Mouse (Mus musculus): ENCODE data around the gene Rab4a. TPM values are rescaled to one million over a fixed set of nuclear protein-coding genes. Genes with fewer than 3 reads are reported as not detected.

Gene Rab4a
- 48.0 and 49.1 TPM in 2 replicates for polyA plus RNA-seq (2012; rRNA removed)

DNA sequence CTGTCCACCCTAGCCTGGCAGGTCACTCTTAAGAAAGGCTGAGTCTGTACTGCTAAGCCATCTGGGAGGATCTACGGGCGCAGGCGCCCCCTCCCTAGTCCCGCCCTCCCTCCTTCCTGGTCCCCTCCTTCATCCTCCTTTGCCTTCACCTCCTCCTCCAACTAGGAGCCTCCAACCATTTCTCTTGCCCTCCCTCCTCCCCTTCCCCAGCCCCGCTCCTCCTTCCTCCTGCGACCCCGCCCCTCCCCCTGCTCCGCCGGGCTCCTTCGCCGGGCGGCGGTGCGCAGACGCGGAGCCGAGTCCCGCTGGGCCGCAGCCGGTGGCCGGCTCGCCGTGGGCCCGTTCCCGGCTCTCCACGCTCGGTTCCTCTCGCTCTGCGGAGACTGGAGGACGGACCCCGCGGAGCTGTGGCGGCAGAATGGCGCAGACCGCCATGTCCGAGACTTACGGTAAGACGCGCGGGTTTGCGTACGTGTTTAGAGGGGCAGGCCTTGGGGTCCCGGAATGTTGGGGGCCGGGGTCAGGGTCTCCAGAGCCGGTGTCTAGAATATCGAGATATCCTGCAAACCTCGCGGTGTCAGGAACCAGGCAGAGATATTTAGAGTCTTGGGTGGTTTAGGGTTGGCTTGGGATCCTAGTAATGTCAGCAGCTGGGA is at the start of gene Rab4a:
TSS of gene Rab4a (plus strand) at position 268 of the 656 bp plus-strand sequence.
- peak; percentile 95 for DNase-seq (ENCODE audit: low read depth)
- TF ChIP-seq POLR2A (IDR thresholded peaks at IDR 0.05; ENCODE audit: borderline replicate concordance, extremely low read depth, insufficient read depth, insufficient read length, poor library complexity, severe bottlenecking) = peak; percentile 95
- 0 out of 2 replicates have a peak, but pooled peaks have one; percentile 2 for TF ChIP-seq CTCF (IDR thresholded peaks at IDR 0.05; ENCODE audit: borderline replicate concordance, extremely low read depth, insufficient read depth, insufficient read length)

DNA sequence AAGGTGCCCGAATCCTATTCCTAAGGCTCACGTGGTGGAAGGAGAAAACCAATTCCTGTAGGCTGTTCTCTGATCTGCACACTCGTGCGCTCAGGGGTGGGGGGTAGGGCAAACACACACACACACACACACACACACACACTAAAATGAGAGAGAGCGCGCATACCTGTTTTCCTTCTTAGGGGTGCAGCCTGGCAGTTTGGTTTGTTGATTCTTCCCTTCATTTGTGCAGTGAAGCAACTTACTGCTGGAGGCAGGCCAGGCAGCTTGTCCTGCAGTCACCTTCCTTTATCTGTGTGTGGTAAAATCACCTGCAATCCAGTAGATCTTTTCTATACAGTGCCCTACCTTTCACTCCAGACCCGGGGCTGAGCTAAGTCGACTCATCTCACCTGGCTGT is 48.9 kb upstream of the Rab4a start:
- TF ChIP-seq CTCF (IDR thresholded peaks at IDR 0.05; ENCODE audit: borderline replicate concordance, extremely low read depth, insufficient read depth, insufficient read length) (no peak), POLR2A (IDR thresholded peaks at IDR 0.05; ENCODE audit: borderline replicate concordance, extremely low read depth, insufficient read depth, insufficient read length, poor library complexity, severe bottlenecking) (no peak)
- DNase-seq (ENCODE audit: low read depth) = no peak

DNA sequence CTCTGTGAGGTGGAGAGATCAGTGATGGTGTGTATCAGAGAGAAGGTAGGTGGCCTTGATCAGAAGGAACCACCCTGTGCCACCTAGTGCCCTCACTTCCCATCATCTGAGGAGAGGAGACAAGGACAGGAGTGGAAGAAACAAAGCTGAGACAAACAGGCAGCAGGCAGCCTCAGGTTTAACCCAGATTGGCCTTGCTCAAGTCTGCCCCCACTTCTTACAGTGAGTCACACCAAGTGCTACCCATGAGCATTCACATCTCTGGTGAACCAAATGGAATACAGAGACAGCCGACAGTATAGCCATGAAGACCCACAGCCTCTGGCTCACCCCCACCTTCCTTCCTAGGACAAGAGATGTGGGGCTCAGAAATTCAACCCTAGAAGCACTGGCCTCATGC is 46.9 kb upstream of the Rab4a start:
- TF ChIP-seq CTCF (IDR thresholded peaks at IDR 0.05; ENCODE audit: borderline replicate concordance, extremely low read depth, insufficient read depth, insufficient read length) = no peak
- no peak for TF ChIP-seq POLR2A (IDR thresholded peaks at IDR 0.05; ENCODE audit: borderline replicate concordance, extremely low read depth, insufficient read depth, insufficient read length, poor library complexity, severe bottlenecking)
- no peak for DNase-seq (ENCODE audit: low read depth)

DNA sequence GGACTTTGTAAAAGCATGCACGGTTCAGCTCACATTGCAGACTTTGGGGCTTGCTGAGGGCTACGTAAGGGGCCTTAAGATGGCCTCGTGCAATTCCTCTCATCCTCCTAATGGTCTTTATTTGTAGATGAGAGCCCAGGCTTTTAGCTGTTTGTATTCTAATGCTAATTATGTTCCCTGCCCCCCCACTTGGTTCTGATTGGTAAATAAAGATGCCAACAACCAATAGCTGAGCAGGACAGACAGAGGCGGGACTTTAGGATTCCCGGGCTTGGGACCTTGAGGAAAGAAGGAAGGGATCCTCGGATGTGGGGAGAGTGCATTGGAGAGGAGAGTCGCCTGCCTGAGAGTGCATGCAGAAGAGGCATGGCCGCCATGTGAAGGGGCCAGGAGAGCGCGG is 45.9 kb upstream of the Rab4a start:
- peak; percentile 94 for DNase-seq (ENCODE audit: low read depth)
- TF ChIP-seq POLR2A (IDR thresholded peaks at IDR 0.05; ENCODE audit: borderline replicate concordance, extremely low read depth, insufficient read depth, insufficient read length, poor library complexity, severe bottlenecking) = no peak

DNA sequence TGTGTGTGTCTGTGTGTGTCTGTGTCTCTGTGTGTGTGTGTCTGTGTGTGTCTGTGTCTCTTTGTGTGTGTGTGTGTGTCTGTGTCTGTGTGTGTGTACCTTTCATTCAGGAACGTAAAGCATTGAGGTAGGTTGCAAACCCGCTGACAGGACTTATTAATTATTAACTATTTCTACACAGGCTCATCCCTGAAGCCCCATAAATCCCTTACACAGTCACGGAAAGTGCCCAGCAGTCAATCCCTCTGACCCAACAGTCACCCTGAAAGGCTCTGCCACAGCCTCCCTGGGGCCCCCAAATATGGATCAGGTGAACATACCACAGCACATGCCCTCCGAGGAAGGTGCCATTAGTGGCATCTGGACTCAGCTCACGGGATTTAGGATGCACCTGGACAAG is 45.2 kb upstream of the Rab4a start:
- DNase-seq (ENCODE audit: low read depth) = no peak
- TF ChIP-seq CTCF (IDR thresholded peaks at IDR 0.05; ENCODE audit: borderline replicate concordance, extremely low read depth, insufficient read depth, insufficient read length) (no peak), POLR2A (IDR thresholded peaks at IDR 0.05; ENCODE audit: borderline replicate concordance, extremely low read depth, insufficient read depth, insufficient read length, poor library complexity, severe bottlenecking) (no peak)

DNA sequence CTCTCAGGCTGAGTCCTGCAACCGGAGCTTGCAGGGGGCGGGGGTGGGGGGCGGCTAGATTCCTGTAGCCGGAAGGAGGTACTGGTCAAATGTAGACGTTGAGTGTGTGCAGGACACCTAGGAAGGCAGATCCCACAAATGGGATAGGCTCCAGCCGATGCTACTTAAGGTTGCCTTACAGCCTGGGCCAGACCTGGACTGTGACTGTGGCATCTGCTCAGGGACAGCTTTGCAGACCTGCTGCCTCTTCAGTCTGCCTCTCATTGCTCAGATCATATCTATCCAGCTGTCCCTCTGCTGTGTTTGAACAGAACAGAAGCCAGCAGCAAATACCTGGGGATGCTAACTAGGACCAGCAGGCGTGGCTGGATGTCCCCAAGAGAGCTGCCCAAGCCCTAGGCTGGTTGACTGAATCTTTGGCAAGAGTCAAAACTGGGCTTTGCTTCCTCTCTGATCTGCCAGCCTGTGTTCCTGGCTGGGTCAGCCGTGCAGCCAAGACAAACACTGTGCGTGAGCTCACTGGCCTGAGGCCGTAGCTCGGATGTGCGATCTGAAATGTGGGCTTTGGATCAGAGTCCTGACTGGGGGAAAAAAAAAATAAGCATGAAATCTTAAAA is 44.4 kb upstream of the Rab4a start:
- TF ChIP-seq CTCF (IDR thresholded peaks at IDR 0.05; ENCODE audit: borderline replicate concordance, extremely low read depth, insufficient read depth, insufficient read length) = no peak
- no peak for TF ChIP-seq POLR2A (IDR thresholded peaks at IDR 0.05; ENCODE audit: borderline replicate concordance, extremely low read depth, insufficient read depth, insufficient read length, poor library complexity, severe bottlenecking)
- no peak for DNase-seq (ENCODE audit: low read depth)

DNA sequence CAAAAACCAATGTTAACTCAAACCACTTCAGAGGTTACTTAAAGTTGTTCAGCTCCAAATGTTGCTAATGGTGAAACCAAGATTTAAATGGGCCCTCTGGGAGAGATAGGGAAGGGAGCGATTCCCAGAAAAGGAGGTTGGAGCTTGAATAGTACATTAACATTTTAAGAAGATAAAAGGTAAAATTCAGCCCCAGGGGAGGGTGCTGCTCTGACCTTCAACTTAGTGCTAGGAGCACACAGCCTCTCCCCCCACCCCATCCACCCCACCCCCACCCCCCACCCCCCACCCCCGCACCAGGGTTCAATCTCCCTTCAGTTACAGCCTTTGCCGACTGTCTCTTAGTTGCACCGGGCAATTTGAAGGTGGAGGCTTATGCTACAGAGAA is 43.9 kb upstream of the Rab4a start:
- no peak for TF ChIP-seq POLR2A (IDR thresholded peaks at IDR 0.05; ENCODE audit: borderline replicate concordance, extremely low read depth, insufficient read depth, insufficient read length, poor library complexity, severe bottlenecking)
- no peak for TF ChIP-seq CTCF (IDR thresholded peaks at IDR 0.05; ENCODE audit: borderline replicate concordance, extremely low read depth, insufficient read depth, insufficient read length)
- no peak for DNase-seq (ENCODE audit: low read depth)

DNA sequence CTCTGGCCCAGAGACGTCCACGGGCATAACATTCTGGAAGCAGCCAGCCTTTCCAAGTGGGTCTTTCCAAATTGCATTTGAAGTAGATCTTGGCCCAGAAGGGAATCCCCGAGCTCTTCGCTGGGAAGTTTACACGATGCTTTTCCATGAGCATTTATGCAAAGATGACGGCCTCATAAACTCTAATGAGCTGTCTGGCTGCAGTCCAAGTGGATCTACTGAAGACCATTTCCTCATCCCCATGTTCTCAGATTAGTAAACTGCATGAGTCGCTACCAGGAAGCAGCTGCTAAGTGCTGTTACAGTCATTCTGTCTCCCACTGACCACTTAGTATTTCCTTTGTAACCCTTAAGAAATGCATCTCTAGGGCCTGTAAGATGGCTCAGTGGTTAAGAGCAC is 42.4 kb upstream of the Rab4a start:
- no peak for TF ChIP-seq CTCF (IDR thresholded peaks at IDR 0.05; ENCODE audit: borderline replicate concordance, extremely low read depth, insufficient read depth, insufficient read length)
- peak; percentile 46 for DNase-seq (ENCODE audit: low read depth)

DNA sequence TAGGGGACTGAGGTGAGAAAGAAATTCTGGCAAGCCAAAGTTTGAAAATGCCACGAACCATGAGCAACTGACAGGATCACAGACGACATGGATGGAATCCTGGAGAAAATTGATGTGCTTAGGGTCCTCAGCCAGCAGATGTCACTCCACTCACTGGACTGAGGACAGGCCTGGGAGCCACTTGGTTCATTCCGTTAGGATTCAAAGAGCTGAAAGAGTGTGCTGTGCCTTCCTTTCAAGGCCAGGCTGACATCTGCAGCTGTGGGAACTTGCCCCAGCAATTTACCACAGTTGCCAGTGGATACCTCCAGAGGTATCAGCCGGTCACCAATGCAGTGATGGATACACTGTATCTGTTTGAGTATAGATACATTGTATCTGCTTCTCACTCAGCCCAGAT is 41.1 kb upstream of the Rab4a start:
- TF ChIP-seq CTCF (IDR thresholded peaks at IDR 0.05; ENCODE audit: borderline replicate concordance, extremely low read depth, insufficient read depth, insufficient read length) = peak; percentile 49; the same call in 1 of the 2 replicates
- no peak for TF ChIP-seq POLR2A (IDR thresholded peaks at IDR 0.05; ENCODE audit: borderline replicate concordance, extremely low read depth, insufficient read depth, insufficient read length, poor library complexity, severe bottlenecking)
- DNase-seq (ENCODE audit: low read depth) = peak; percentile 51

DNA sequence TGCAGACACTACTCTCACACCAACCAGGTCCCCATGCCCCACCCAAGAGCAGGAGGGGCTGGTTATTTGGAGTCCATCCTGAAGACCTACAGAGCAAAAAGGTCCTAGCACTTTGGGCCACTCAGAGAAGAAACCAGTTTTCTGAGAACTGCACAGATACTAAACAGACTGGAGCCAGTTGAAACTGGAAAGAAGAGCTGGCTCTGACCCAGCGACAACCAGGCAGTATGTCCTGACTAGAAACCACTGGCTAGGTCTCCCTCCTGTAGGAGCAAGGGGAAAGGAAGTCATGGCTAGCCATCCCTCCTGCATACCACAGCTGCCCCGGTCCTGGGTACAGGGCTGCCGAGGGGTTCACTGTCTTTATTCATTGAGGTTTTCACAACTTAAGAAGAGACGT is 39.3 kb upstream of the Rab4a start:
- TF ChIP-seq CTCF (IDR thresholded peaks at IDR 0.05; ENCODE audit: borderline replicate concordance, extremely low read depth, insufficient read depth, insufficient read length) (no peak), POLR2A (IDR thresholded peaks at IDR 0.05; ENCODE audit: borderline replicate concordance, extremely low read depth, insufficient read depth, insufficient read length, poor library complexity, severe bottlenecking) (no peak)
- DNase-seq (ENCODE audit: low read depth) = no peak

DNA sequence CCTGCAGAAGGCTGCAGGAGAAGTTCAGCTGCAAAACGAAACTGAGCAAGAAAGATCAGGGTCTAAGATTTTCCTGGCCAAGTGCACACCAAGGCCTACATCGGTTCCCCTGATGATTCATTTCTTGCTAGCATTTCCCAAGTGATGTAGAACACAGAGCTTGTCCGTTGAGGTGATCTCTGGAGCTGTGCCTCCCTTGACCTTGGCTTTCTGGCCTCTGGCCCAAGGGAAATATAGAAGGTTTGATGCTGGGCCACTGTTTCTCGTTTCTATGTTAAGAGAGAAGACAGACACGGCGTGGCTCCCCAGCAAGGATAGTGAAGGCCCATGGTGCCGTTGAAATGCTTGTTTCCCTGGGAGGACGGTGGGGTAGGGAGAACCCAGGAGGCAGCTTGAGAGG is 37.9 kb upstream of the Rab4a start:
- TF ChIP-seq CTCF (IDR thresholded peaks at IDR 0.05; ENCODE audit: borderline replicate concordance, extremely low read depth, insufficient read depth, insufficient read length) (no peak), POLR2A (IDR thresholded peaks at IDR 0.05; ENCODE audit: borderline replicate concordance, extremely low read depth, insufficient read depth, insufficient read length, poor library complexity, severe bottlenecking) (no peak)
- DNase-seq (ENCODE audit: low read depth) = no peak

Measured in brain, embryonic 14.5 days (tissue).